Mouse (Mus musculus) activated CD4-positive, CD25-positive, alpha-beta regulatory T cell, adult 9 weeks (primary cell): ENCODE results near the gene Nol12. TPM values are rescaled to one million over a fixed set of nuclear protein-coding genes. Genes with fewer than 3 reads are reported as not detected.

Experiments
- polyA plus RNA-seq: library from polyadenylated mRNA; unstranded; fragments of 100-300 nt; shearing (Covaris generic); gene quantifications from one replicate; pipeline ENCODE4 v1.2.1, GENCODE M21; 2017

The Nol12 gene
- 61.5 TPM for polyA plus RNA-seq

DNA sequence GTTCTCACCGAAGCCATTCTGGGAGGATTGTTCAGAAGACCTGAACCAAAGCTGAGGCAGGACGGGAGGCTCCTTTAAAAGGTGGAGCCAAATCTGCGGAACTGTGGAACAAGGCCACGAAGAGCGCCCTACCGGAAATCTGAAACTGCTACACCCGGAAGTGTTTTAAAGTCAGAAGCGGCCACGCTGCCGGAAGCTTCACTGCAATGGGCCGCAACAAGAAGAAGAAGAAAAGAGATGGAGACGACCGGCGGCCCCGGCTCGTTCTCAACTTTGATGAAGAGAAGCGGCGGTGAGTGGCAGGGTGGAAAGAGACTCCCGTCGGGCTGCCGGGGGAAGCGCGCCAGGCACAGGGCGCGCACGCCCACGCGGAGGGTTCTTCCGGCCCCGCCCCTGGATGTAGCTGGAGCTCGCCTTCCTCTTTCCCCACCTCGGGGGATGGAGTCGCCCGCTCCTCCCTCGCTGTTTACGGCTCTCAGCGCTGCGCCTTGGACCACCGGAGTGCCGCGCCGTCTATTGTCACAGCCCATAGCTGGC lies at the start of gene Nol12:
Nol12 (plus strand) TSS at position 150 of the 537 bp plus-strand sequence.

DNA sequence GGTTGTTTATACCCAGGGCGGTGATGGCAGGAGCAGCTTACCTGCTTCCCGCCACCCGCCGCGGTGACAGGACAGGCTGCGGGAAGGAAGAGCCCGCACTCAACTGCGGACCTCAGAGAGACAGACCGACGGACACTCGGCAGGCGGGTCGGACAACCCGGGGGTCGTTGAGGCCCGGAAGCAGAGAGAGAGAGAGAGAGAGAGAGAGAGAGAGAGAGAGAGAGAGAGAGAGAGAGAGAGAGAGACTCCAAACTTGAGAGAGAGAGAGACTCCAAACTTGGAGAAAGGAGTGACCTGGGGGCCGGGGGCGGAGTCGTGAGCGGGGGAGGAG lies 35.4 kb upstream of the Nol12 start, which contains the start of gene Gm49510:
Gm49510 (plus strand) TSS at position 259 of the 331 bp plus-strand sequence.

DNA sequence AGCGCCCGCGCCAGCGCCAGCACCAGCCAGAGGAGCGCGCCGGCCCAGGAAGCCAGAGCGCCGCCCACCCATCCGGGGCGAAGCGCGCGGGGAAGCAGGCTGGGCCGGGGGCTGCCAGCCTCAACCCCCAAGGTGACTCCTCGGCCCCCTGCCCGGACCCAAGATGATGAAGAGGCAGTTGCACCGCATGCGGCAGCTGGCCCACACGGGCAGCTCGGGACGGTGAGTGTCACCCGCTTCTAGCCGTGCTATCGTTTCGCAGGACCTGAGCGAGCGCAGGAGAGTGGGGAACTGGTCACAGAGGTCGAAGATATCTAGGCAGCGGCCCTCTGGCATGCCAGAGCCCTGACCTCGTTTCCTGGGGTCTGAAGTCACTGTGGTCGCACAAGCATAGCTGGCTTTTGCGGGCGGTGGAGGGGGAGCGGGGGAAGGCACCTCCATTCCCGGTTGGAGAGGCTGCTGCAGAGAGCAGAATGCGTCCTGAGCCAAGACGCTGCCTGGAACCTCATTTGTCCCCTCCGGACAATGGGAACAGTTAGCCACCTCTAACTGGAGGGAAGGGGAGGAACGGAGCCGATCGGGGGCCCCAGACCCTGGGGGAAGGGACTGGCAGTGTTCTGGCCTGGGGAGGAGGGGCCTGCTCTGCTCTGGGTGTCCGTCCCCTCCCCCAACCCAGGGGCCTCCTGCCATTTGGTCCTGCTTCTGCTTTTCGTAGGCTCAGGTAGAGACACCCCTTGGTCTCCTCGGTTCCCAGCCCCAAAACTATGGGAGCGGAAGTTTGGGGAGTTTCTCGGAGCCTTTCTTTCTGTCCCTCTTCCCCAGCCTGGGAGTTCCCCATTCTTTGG lies 34.8 kb upstream of the Nol12 start, which contains the start of gene Sh3bp1:
Sh3bp1 (plus strand) TSS at position 29 of the 845 bp plus-strand sequence.

DNA sequence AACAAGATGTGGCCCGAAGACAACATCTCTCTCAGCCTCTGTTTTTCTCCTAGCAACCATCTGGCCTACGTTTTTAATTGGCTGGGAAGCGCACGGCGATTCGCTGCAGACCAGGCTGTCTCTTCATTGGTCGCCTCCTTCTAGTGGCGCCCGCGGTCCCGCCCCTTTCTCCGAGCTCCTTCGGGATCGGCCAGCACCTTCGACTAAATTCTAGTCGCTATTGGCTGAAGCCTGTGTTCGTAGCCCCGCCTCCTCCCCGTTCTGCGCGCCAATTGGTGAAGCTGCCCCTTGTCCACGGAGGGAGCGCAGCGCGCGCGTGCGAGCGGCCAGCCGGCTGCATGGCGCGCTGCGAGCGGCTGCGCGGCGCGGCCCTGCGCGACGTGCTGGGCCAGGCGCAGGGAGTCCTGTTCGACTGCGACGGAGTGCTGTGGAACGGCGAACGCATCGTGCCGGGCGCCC lies 21.1 kb upstream of the Nol12 start, which contains the start of gene Pdxp:
Pdxp (plus strand) TSS at position 288 of the 459 bp plus-strand sequence.

DNA sequence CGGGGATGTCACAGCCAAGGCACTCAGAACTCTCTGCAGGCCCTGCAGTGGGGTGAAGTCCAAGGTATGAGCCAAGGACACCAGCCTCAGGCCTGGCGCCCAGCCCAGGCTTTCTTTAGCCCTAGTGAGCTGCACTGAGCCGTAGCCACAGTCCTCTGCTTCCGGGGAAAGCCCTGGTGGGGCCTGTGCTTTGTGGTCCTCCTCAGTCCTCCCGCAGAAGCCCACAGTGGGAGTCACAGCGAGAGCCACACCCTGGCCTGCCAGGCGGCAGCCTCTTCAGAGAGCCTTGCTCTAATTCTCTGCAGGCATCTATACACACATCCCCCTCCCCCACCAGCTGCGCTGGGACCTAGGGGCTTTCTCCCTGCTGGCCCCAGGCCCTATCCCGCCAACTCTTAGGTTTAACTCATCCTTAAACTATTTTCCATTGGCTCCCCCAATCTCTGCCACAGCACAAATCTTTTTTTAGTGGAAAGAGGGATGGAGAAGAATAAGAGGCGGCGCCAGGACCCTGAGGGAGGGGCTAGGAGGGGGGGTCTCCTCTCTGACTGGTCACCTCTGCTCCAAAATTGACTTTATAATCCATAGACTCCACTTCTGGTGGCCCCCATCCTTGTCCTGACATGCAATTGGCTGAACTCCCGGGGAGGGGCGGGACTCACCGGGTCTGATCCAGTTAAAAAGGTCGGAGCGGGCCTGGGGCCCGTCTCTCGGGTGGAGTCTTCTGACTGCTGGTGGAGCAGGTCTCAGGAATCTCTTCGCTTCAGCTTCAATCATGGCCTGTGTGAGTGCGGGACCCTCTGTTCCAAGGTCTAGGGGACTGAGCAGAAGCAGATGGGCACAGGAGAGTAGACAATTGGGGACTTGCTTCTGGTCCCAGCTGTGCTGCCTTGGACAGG lies 8.5 kb upstream of the Nol12 start, which contains the start of gene Lgals1:
Lgals1 (plus strand) TSS at position 705 of the 899 bp plus-strand sequence.

DNA sequence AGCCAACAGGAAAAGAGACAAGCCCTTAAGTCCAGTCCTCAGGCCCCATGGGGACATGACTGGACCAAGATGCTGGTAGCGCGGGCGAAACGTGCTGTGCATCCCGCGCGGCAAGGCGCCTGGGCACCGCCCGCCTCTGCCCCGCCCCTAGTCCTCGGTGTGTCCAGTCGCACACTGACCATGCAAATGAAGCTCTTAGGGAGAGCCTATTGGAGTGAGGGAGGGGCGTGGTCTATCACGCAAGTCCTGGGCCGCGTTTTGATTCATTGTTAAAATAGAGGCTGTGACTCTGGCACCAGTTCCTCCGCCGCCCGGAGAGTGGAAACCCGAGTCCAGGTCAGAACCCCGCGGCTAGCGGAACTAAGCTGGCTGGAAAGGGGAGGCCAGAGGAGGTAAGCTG lies 12.9 kb downstream of the Nol12 start, which contains the start of gene Triobp:
Triobp (plus strand) TSS at position 68 of the 400 bp plus-strand sequence.

Other genes with a start within 250 kb of the Nol12 start
- not detected for gene Elfn2, start 216.2 kb upstream of the Nol12 start, polyA plus RNA-seq
- 158 TPM for gene Mfng, start 161.5 kb upstream of the Nol12 start, polyA plus RNA-seq
- gene Card10, start 131.9 kb upstream of the Nol12 start, polyA plus RNA-seq: 0.09 TPM
- gene Cdc42ep1, start 92.3 kb upstream of the Nol12 start, polyA plus RNA-seq: 0.11 TPM
- gene Lgals2, start 79.4 kb upstream of the Nol12 start, polyA plus RNA-seq: not detected
- gene Gga1, start 57.7 kb upstream of the Nol12 start, polyA plus RNA-seq: 56.7 TPM
- gene Gm49510, start 35.3 kb upstream of the Nol12 start, polyA plus RNA-seq: 0.60 TPM
- 221 TPM for gene Sh3bp1, start 35.2 kb upstream of the Nol12 start, polyA plus RNA-seq
- 1.4 TPM for gene Pdxp, start 21.0 kb upstream of the Nol12 start, polyA plus RNA-seq
- 729 TPM for gene Lgals1, start 8.2 kb upstream of the Nol12 start, polyA plus RNA-seq
- 85.6 TPM for gene Triobp, start 12.8 kb downstream of the Nol12 start, polyA plus RNA-seq
- 54.6 TPM for gene H1f0, start 93.5 kb downstream of the Nol12 start, polyA plus RNA-seq
- not detected for gene Galr3, start 107.0 kb downstream of the Nol12 start, polyA plus RNA-seq
- 8.9 TPM for gene Ankrd54, start 128.0 kb downstream of the Nol12 start, polyA plus RNA-seq
- 185 TPM for gene Eif3l, start 140.2 kb downstream of the Nol12 start, polyA plus RNA-seq
- 24.9 TPM for gene Micall1, start 174.0 kb downstream of the Nol12 start, polyA plus RNA-seq
- 170 TPM for gene Polr2f, start 206.1 kb downstream of the Nol12 start, polyA plus RNA-seq
- gene 1700088E04Rik, start 206.3 kb downstream of the Nol12 start, polyA plus RNA-seq: 2.3 TPM
- gene Sox10, start 230.3 kb downstream of the Nol12 start, polyA plus RNA-seq: not detected